Mouse (Mus musculus) heart, postnatal 0 days (tissue): ENCODE measurements around the gene Sowahc. TPM values are rescaled to one million over a fixed set of nuclear protein-coding genes. Genes with fewer than 3 reads are reported as not detected.
A peak's percentile ranks its signal among the peaks of the same experiment; 100 is the strongest.

Source experiments
- ATAC-seq: fragments of 200-750 bp; cut with Nextera tagmentation; 2 replicates; pipeline ENCODE4 v1.8.0; 2017; ENCODE audit warnings: low read depth, moderate number of reproducible peaks, moderate library complexity; ENCODE audit not compliant: insufficient read depth
- DNase-seq: peaks from one replicate; pipeline ENCODE4 v3.0.0-alpha.2; 2016; ENCODE audit warnings: low spot score
- H3K27ac ChIP-seq: fragments of 300-500 bp; sonication (generic); 2 replicates; pipeline ENCODE4 v1.5.1; 2014; ENCODE audit warnings: low read depth, mild to moderate bottlenecking
- H3K27me3 ChIP-seq: fragments of 300-500 bp; sonication (generic); 2 replicates; pipeline ENCODE4 v1.6.1; 2014; ENCODE audit warnings: low read length, mixed read lengths; ENCODE audit not compliant: control insufficient read depth, insufficient read depth
- H3K36me3 ChIP-seq: fragments of 300-500 bp; sonication (generic); replicated peaks from 2 replicates; pipeline ENCODE4 v1.6.1; 2014; ENCODE audit warnings: low read length, mixed read lengths; ENCODE audit not compliant: control insufficient read depth, insufficient read depth
- H3K4me1 ChIP-seq: fragments of 300-500 bp; sonication (generic); 2 replicates; pipeline ENCODE4 v1.6.1; 2014; ENCODE audit warnings: antibody characterized with exemption; ENCODE audit not compliant: control insufficient read depth, insufficient read depth
- H3K4me2 ChIP-seq: fragments of 300-500 bp; sonication (generic); 2 replicates; pipeline ENCODE4 v1.6.1; 2014; ENCODE audit warnings: low read depth, mild to moderate bottlenecking, low read length, moderate library complexity
- H3K4me3 ChIP-seq: fragments of 300-500 bp; sonication (generic); 2 replicates; pipeline ENCODE4 v1.5.1; 2014; ENCODE audit warnings: low read depth, low read length
- H3K9ac ChIP-seq: fragments of 300-500 bp; sonication (generic); replicated peaks from 2 replicates; pipeline ENCODE4 v1.6.1; 2014; ENCODE audit warnings: low read depth, low read length, mixed read lengths
- H3K9me3 ChIP-seq: fragments of 300-500 bp; sonication (generic); replicated peaks from 2 replicates; pipeline ENCODE4 v1.6.1; 2016; ENCODE audit warnings: low read length; ENCODE audit not compliant: control insufficient read depth
- CTCF ChIP-seq: IDR thresholded peaks from 2 replicates; pipeline ENCODE4 v1.5.1; 2016; ENCODE audit warnings: antibody characterized with exemption, control low read depth, low read depth
- EP300 ChIP-seq: IDR thresholded peaks from 2 replicates; pipeline ENCODE4 v1.6.1; 2016; ENCODE audit warnings: antibody characterized with exemption, low read depth
- WGBS: fragments of 180-500 bp; shearing (Covaris S2); extraction: QIAGEN DNeasy Blood & Tissue Kit; methylation state at CpG from one replicate; pipeline ENCODE4 v1.1.7; 2014; 5-methylcytosine and 5-hydroxymethylcytosine counted together
- polyA plus RNA-seq: library from polyadenylated mRNA; unstranded; fragments of >200 nt; fragmentation: Nextera tagmentation; extraction: Ambion mirVana; gene quantifications from 2 replicates; pipeline ENCODE4 v1.2.1, GENCODE M21; 2015
- total RNA-seq: library from RNA; depleted of rRNA; stranded (reverse); fragments of >200 nt; gene quantifications from 2 replicates; pipeline ENCODE4 v1.2.3, GENCODE M21; 2014; ENCODE audit warnings: low replicate concordance; rRNA removed

Gene Sowahc
- total and polyA plus RNA-seq, 2 experiments from 2014 or later: 0.97 to 2.4 TPM

DNA sequence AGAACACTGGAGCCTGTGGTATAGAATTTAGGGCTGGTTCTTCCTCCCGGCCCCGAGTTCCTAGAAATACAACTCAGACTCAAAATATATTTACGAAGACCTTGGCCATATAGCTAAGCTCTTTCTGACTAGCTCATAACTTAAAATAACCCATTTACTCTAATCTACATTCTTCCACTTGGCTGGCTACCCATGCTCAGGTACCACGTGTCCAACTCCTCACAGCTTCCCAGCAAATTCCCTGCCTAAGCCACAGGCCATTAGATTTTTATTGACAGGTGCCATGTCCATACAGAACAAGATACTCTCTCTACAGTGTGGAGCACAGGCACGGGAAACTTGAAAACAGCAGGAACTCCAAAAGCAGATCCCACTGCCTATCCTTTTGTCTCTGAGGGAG lies 54.0 kb downstream of the Sowahc start:
- H3K9me3 ChIP-seq: no peaks in the 10 kb centered on the region
- DNase-seq (peak; percentile 55), ATAC-seq (peak; percentile 69)
- no peak overlapping the region for H3K4me3 ChIP-seq
- H3K4me1 ChIP-seq: peaks cover 15% of the 10 kb centered on the region
- no peak overlapping the region for H3K4me2 ChIP-seq
- H3K9ac ChIP-seq: no peak overlapping the region
- WGBS: 62% methylated on average over 5 of the region's 5 CpGs
- no peak for TF ChIP-seq EP300
- no peak for TF ChIP-seq CTCF
- H3K27me3 ChIP-seq: no peaks in the 10 kb centered on the region
- no peak overlapping the region for H3K27ac ChIP-seq
- no peaks in the 10 kb centered on the region for H3K36me3 ChIP-seq

Other genes with a start within 250 kb of the Sowahc start
- 33.8 and 37.8 TPM in 2 replicates for gene Sept10, start 106 bp upstream of the Sowahc start, total RNA-seq
- gene Sept10, start 106 bp upstream of the Sowahc start, polyA plus RNA-seq: 27.8 and 30.3 TPM in 2 replicates
- gene P4ha1, start 101.3 kb downstream of the Sowahc start, total RNA-seq: 26.0 and 28.4 TPM in 2 replicates
- 13.8 and 18.7 TPM in 2 replicates for gene P4ha1, start 101.3 kb downstream of the Sowahc start, polyA plus RNA-seq
- 11.7 and 19.2 TPM in 2 replicates for gene Gm10273, start 173.7 kb downstream of the Sowahc start, total RNA-seq
- gene Gm10273, start 173.7 kb downstream of the Sowahc start, polyA plus RNA-seq: 9.5 and 11.8 TPM in 2 replicates
- not detected in 2 replicates for gene Pla2g12b, start 181.7 kb downstream of the Sowahc start, total RNA-seq
- 0.20 and 0.29 TPM in 2 replicates for gene Pla2g12b, start 181.7 kb downstream of the Sowahc start, polyA plus RNA-seq
- gene Oit3, start 219.8 kb downstream of the Sowahc start, total RNA-seq: 6.3 and 8.2 TPM in 2 replicates
- 3.0 and 3.2 TPM in 2 replicates for gene Oit3, start 219.8 kb downstream of the Sowahc start, polyA plus RNA-seq